Mouse (Mus musculus): ENCODE measurements around the gene Kif23. TPM values are rescaled to one million over a fixed set of nuclear protein-coding genes. Genes with fewer than 3 reads are reported as not detected.

Gene Kif23
- polyA plus RNA-seq, 2 experiments, result 88.9 to 94.4 TPM

DNA sequence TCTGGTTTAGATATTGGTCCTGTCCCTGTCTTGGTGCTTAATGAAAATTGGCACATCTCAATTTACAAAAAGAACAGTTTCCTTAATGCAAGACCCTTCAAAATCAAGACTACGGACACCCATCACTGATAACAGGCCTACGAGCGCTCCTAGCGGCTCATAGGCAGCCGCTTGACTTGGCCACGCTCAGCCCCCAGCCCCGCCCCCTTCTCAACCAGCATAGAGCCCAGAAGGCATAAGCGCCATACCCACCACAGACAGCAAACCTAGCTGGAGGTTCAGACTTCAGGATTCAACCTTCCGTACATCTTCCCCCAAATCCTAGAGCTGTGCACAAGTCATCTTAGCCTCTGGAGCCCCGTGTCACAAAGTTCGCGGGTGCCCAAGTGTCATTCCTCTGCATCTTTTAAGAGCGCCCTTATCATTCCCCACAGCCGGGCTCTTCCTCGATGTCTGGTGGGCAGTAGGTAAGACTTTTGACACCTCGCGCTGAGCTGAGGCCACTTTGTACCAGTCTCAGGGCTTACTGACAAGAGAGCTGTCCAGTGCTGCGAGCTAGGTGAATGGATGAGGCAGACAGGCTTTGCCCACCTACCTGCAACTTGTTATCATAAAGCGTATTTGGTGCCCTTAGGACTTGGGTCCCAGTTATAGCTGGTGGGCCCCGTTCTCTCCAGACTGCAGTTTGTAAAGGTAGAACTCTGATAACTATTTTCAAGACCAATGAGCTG lies 35.9 kb downstream of the Kif23 start:
- ATAC-seq (ENCODE audit: low FRiP score, low read depth) (no peak), DNase-seq (ENCODE audit: low spot score) (no peak)

GRCm38 (mm10) chr9:61909633-61910032 lies 36.9 kb downstream of the Kif23 start:
- no peak overlapping the region for H3K4me3 ChIP-seq (replicated peaks; ENCODE audit: low read length)
- no peak for TF ChIP-seq POLR2A (IDR thresholded peaks at IDR 0.05; ENCODE audit: borderline replicate concordance, extremely low read depth, insufficient read depth, insufficient read length)
- peaks cover 8% of the 10 kb centered on the region for H3K4me1 ChIP-seq (ENCODE audit: control insufficient read depth, insufficient read depth, low read length)
- H3K36me3 ChIP-seq (ENCODE audit: control insufficient read depth, insufficient read depth, low read length), result peaks cover 21% of the 10 kb centered on the region
- ATAC-seq (ENCODE audit: low FRiP score, low read depth), result no peak
- no peak for DNase-seq (ENCODE audit: low spot score)
- no peak overlapping the region for H3K27ac ChIP-seq (replicated peaks; ENCODE audit: low read depth, low read length)
- 96% methylated on average over 1 of the region's 1 CpGs for WGBS
- no peaks in the 10 kb centered on the region for H3K27me3 ChIP-seq (ENCODE audit: control insufficient read depth, insufficient read depth, low read length)
- no peaks in the 10 kb centered on the region for H3K9me3 ChIP-seq (ENCODE audit: control insufficient read depth, low read length)
- no peak overlapping the region for H3K9ac ChIP-seq (ENCODE audit: low read depth, low read length, severe bottlenecking)
- H3K4me2 ChIP-seq (replicated peaks; ENCODE audit: low read depth, low read length, severe bottlenecking), result no peak overlapping the region

More for the DNA sequence above, 35.9 kb downstream of the Kif23 start:
- Histone ChIP-seq H3K4me1 (ENCODE audit: control insufficient read depth, insufficient read depth, low read length) (peaks cover 8% of the 10 kb centered on the region), H3K9ac (ENCODE audit: low read depth, low read length, severe bottlenecking) (no peak overlapping the region), H3K36me3 (ENCODE audit: control insufficient read depth, insufficient read depth, low read length) (peaks cover 21% of the 10 kb centered on the region), H3K27ac (replicated peaks; ENCODE audit: low read depth, low read length) (no peak overlapping the region), H3K27me3 (ENCODE audit: control insufficient read depth, insufficient read depth, low read length) (no peaks in the 10 kb centered on the region), H3K9me3 (ENCODE audit: control insufficient read depth, low read length) (no peaks in the 10 kb centered on the region), H3K4me2 (replicated peaks; ENCODE audit: low read depth, low read length, severe bottlenecking) (no peak overlapping the region), H3K4me3 (replicated peaks; ENCODE audit: low read length) (no peak overlapping the region)
- 39% methylated on average over 20 of the region's 20 CpGs for WGBS
- TF ChIP-seq POLR2A (IDR thresholded peaks at IDR 0.05; ENCODE audit: borderline replicate concordance, extremely low read depth, insufficient read depth, insufficient read length), result no peak

DNA sequence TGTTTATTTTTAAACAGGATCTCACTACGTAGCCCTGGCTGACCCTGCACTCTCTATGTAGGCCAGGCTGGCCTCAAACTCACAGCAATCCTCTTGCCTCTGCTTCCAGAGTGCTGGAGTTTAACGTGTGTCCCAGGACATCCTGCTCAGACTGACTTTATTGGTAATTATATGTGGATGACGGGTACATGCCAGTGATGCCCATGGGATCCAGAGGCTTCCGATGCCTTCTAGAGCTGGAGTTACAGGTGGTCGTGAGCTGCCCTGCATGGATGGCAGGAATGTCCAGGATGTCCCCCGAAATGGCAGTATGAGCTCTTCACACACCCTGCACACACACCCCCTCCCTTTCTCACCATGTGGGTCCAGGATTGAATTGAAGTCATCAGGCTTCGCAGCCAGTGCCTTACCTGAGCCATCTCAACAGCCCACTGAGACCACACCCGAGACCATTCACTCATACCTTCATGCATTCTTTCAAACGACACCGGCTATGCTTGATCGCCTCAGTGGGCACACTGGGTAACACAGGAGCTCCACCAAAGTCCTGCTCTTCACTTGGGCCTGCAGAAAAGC lies 37.7 kb downstream of the Kif23 start:
- H3K4me2 ChIP-seq (replicated peaks; ENCODE audit: low read depth, low read length, severe bottlenecking), result no peak overlapping the region
- ATAC-seq (ENCODE audit: low FRiP score, low read depth), result no peak
- no peak overlapping the region for H3K4me3 ChIP-seq (replicated peaks; ENCODE audit: low read length)
- H3K4me1 ChIP-seq (ENCODE audit: control insufficient read depth, insufficient read depth, low read length), result peaks cover 8% of the 10 kb centered on the region
- H3K27ac ChIP-seq (replicated peaks; ENCODE audit: low read depth, low read length), result no peak overlapping the region
- peaks cover 21% of the 10 kb centered on the region for H3K36me3 ChIP-seq (ENCODE audit: control insufficient read depth, insufficient read depth, low read length)
- H3K9ac ChIP-seq (ENCODE audit: low read depth, low read length, severe bottlenecking), result no peak overlapping the region
- DNase-seq (ENCODE audit: low spot score), result no peak
- 87% methylated on average over 11 of the region's 11 CpGs for WGBS
- no peaks in the 10 kb centered on the region for H3K27me3 ChIP-seq (ENCODE audit: control insufficient read depth, insufficient read depth, low read length)
- TF ChIP-seq POLR2A (IDR thresholded peaks at IDR 0.05; ENCODE audit: borderline replicate concordance, extremely low read depth, insufficient read depth, insufficient read length), result no peak
- no peaks in the 10 kb centered on the region for H3K9me3 ChIP-seq (ENCODE audit: control insufficient read depth, low read length)

DNA sequence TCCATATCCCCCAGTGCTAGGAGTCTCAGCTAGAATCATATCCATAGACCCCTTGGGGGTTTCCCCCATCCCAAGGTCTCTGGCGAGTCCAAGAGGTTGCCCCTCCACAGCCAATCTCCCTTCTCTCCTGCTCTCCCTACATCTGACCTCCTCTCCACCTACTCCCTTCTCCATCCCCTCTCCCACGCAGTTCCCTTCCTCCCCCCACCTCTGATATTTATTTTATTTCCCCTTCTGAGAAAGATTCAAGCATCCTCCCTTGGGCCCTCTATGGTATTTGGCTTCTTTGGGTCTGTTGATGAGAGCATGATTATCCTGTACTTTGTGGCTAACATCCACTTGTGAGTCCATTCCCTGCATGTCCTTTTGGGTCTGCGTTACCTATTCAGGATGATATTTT lies 38.2 kb downstream of the Kif23 start:
- H3K9ac ChIP-seq (ENCODE audit: low read depth, low read length, severe bottlenecking), result no peak overlapping the region
- H3K4me2 ChIP-seq (replicated peaks; ENCODE audit: low read depth, low read length, severe bottlenecking), result no peak overlapping the region
- DNase-seq (ENCODE audit: low spot score), result no peak
- no peaks in the 10 kb centered on the region for H3K27me3 ChIP-seq (ENCODE audit: control insufficient read depth, insufficient read depth, low read length)
- no peak overlapping the region for H3K27ac ChIP-seq (replicated peaks; ENCODE audit: low read depth, low read length)
- 84% methylated on average over 3 of the region's 3 CpGs for WGBS
- H3K9me3 ChIP-seq (ENCODE audit: control insufficient read depth, low read length), result no peaks in the 10 kb centered on the region
- H3K4me3 ChIP-seq (replicated peaks; ENCODE audit: low read length), result no peak overlapping the region
- TF ChIP-seq POLR2A (IDR thresholded peaks at IDR 0.05; ENCODE audit: borderline replicate concordance, extremely low read depth, insufficient read depth, insufficient read length), result no peak
- peaks cover 21% of the 10 kb centered on the region for H3K36me3 ChIP-seq (ENCODE audit: control insufficient read depth, insufficient read depth, low read length)
- no peak for ATAC-seq (ENCODE audit: low FRiP score, low read depth)
- peaks cover 4% of the 10 kb centered on the region; the same call in 1 of the 2 replicates for H3K4me1 ChIP-seq (ENCODE audit: control insufficient read depth, insufficient read depth, low read length)

DNA sequence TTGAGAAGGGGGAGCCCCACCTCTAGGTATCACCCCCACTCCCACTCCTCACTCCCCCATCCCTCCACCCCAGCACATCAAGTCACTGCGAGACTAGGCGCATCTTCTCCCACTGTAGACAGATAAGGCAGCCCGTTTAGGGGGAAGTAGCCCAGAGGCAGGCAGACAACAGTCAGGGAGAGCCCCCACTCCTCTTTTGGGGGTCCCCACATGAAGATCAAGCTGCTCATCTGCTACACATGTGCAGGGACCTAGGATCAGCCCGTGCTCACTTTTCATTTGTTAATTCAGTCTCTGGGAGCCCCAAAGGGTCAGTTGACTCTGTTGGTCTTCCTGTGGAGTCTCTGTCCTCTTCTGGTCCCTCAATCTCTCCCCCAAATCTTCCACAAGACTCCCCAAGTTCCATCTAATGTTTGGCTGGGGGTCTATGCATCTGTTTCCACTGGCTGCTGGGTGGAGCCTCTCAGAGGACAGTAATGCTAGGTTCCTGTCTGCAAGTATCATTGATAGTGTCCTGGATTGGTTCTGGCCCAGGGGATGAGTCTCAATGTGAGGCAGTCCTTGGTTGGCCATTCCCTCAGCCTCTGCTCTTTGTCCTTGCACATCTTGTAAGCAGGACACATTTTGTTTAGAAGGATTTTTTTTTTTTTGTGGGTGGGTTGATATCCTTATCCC lies 38.8 kb downstream of the Kif23 start:
- no peaks in the 10 kb centered on the region for H3K4me1 ChIP-seq (ENCODE audit: control insufficient read depth, insufficient read depth, low read length)
- no peak for TF ChIP-seq POLR2A (IDR thresholded peaks at IDR 0.05; ENCODE audit: borderline replicate concordance, extremely low read depth, insufficient read depth, insufficient read length)
- ATAC-seq (ENCODE audit: low FRiP score, low read depth), result no peak
- no peak overlapping the region for H3K4me2 ChIP-seq (replicated peaks; ENCODE audit: low read depth, low read length, severe bottlenecking)
- no peak overlapping the region for H3K9ac ChIP-seq (ENCODE audit: low read depth, low read length, severe bottlenecking)
- H3K9me3 ChIP-seq (ENCODE audit: control insufficient read depth, low read length), result no peaks in the 10 kb centered on the region
- 78% methylated on average over 4 of the region's 4 CpGs for WGBS
- peaks cover 16% of the 10 kb centered on the region for H3K36me3 ChIP-seq (ENCODE audit: control insufficient read depth, insufficient read depth, low read length)
- no peaks in the 10 kb centered on the region for H3K27me3 ChIP-seq (ENCODE audit: control insufficient read depth, insufficient read depth, low read length)
- DNase-seq (ENCODE audit: low spot score), result no peak
- H3K27ac ChIP-seq (replicated peaks; ENCODE audit: low read depth, low read length), result no peak overlapping the region
- H3K4me3 ChIP-seq (replicated peaks; ENCODE audit: low read length), result no peak overlapping the region
